9 mouse cellular contexts compared by ENCODE assay signal in the genomic region with DNA sequence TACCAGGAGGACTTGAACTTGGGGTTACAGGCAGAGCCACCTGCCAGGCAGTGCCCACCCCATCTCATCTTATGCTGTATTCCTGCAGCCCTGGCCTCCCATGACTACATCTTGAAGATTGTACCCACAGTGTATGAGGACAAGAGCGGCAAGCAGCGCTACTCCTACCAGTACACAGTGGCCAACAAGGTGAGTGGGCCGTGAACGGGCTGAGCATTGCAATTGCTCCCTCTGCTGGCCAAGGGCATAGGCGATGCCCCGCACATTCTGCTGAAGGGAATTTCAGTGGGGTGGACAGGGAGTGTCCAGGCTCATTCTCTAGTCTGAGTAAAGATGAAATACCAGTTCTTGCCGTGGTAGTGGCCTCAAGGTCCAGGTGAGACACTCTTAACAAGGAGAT. TPM values are rescaled to one million over a fixed set of nuclear protein-coding genes. Genes with fewer than 3 reads are reported as not detected.
DNase-seq lines count a peak whose midpoint lies in the region; ATAC-seq and TF ChIP-seq lines count a peak whose summit lies in the region.
"Had no signal": no experiment of that assay in that cellular context is flagged by ENCODE, and none has a peak within 500 bp of the region (broad histone marks: within the 10 kb centered on the region; RNA-seq: fewer than 3 reads in every experiment).

No protein-coding gene starts in this region.

- H3K4me3 ChIP-seq in E14TG2a.4 (replicated peaks; ENCODE audit: low read length): no peak overlapping the region
- H3K4me3 ChIP-seq in embryonic facial prominence, embryonic 12.5 days: no peak overlapping the region
- no peak overlapping the region for H3K4me3 ChIP-seq in heart, embryonic 12.5 days
- no peak overlapping the region for H3K4me3 ChIP-seq in kidney, embryonic 16.5 days (ENCODE audit: low read length)
- H3K4me3 ChIP-seq in lung, embryonic 14.5 days (ENCODE audit: low read depth, low read length): no peak overlapping the region
- H3K4me3 ChIP-seq: limb, embryonic 15.5 days had no signal

- peak; percentile 59 to 74 for DNase-seq in adrenal gland, postnatal 4 days (ENCODE audit: low spot score in 2 of 2)
- DNase-seq in lung, embryonic 14.5 days: peak; percentile 89
- peak; percentile 73 for DNase-seq in ovary, postnatal 14 days (ENCODE audit: low spot score)
- peak; percentile 89 for DNase-seq in thymus, postnatal 4 days

- no peak overlapping the region for H3K9ac ChIP-seq in embryonic facial prominence, embryonic 12.5 days
- no peak overlapping the region for H3K9ac ChIP-seq in heart, embryonic 12.5 days
- H3K9ac ChIP-seq in kidney, embryonic 16.5 days (replicated peaks; ENCODE audit: low read length): no peak overlapping the region
- H3K9ac ChIP-seq in lung, embryonic 14.5 days: no peak overlapping the region
- H3K9ac ChIP-seq: limb, embryonic 15.5 days had no signal

- WGBS in embryonic facial prominence, embryonic 12.5 days: 38% methylated on average over 7 of the region's 7 CpGs
- WGBS in heart, embryonic 12.5 days: 24% methylated on average over 7 of the region's 7 CpGs
- WGBS in kidney, embryonic 16.5 days: 16% methylated on average over 7 of the region's 7 CpGs
- 20% methylated on average over 7 of the region's 7 CpGs for WGBS in lung, embryonic 14.5 days

- peak; percentile 62; the same call in 1 of the 2 replicates for ATAC-seq in embryonic facial prominence, embryonic 12.5 days (ENCODE audit: insufficient number of reproducible peaks, insufficient read depth, low FRiP score, low TSS enrichment)
- ATAC-seq in heart, embryonic 12.5 days (ENCODE audit: insufficient number of reproducible peaks, low FRiP score): peak; percentile 68
- ATAC-seq in kidney, embryonic 16.5 days (ENCODE audit: low FRiP score, low TSS enrichment): peak; percentile 82
- peak; percentile 69 for ATAC-seq in lung, embryonic 14.5 days (ENCODE audit: insufficient read depth)

- H3K4me2 ChIP-seq in embryonic facial prominence, embryonic 12.5 days (replicated peaks): no peak overlapping the region
- no peak overlapping the region for H3K4me2 ChIP-seq in heart, embryonic 12.5 days
- no peak overlapping the region for H3K4me2 ChIP-seq in kidney, embryonic 16.5 days (replicated peaks; ENCODE audit: low read depth, low read length)
- H3K4me2 ChIP-seq in lung, embryonic 14.5 days: no peak overlapping the region
- H3K4me2 ChIP-seq: limb, embryonic 15.5 days had no signal

- peaks cover 3% of the 10 kb centered on the region; the same call in 1 of the 2 replicates for H3K4me1 ChIP-seq in E14TG2a.4 (replicated peaks; ENCODE audit: low read depth, low read length)
- no peaks in the 10 kb centered on the region for H3K4me1 ChIP-seq in embryonic facial prominence, embryonic 12.5 days
- 0 out of 2 replicates have a peak, but pooled peaks cover 4% of the 10 kb centered on the region for H3K4me1 ChIP-seq in heart, embryonic 12.5 days (replicated peaks)
- peaks cover 3% of the 10 kb centered on the region; the same call in 1 of the 2 replicates for H3K4me1 ChIP-seq in kidney, embryonic 16.5 days (ENCODE audit: insufficient read depth, low read length)
- H3K4me1 ChIP-seq in lung, embryonic 14.5 days (ENCODE audit: insufficient read depth): no peaks in the 10 kb centered on the region
- H3K4me1 ChIP-seq: limb, embryonic 15.5 days had no signal

- no peaks in the 10 kb centered on the region for H3K9me3 ChIP-seq in E14TG2a.4 (ENCODE audit: low read length)
- no peaks in the 10 kb centered on the region for H3K9me3 ChIP-seq in embryonic facial prominence, embryonic 12.5 days
- no peaks in the 10 kb centered on the region for H3K9me3 ChIP-seq in heart, embryonic 12.5 days (replicated peaks)
- no peaks in the 10 kb centered on the region for H3K9me3 ChIP-seq in kidney, embryonic 16.5 days (ENCODE audit: low read length)
- no peaks in the 10 kb centered on the region for H3K9me3 ChIP-seq in lung, embryonic 14.5 days (ENCODE audit: low read depth, low read length)
- H3K9me3 ChIP-seq: limb, embryonic 15.5 days had no signal

- TF ChIP-seq CTCF in E14TG2a.4 (conservative IDR thresholded peaks at IDR 0.05; ENCODE audit: low read length): peak; percentile 93
- peak; percentile 99 for TF ChIP-seq CTCF in lung, embryonic 14.5 days (IDR thresholded peaks at IDR 0.05; ENCODE audit: low read depth)

- H3K27ac ChIP-seq in embryonic facial prominence, embryonic 12.5 days: no peak overlapping the region
- no peak overlapping the region for H3K27ac ChIP-seq in heart, embryonic 12.5 days (ENCODE audit: poor library complexity, severe bottlenecking)
- H3K27ac ChIP-seq in kidney, embryonic 16.5 days (ENCODE audit: low read length): no peak overlapping the region
- no peak overlapping the region for H3K27ac ChIP-seq in lung, embryonic 14.5 days (ENCODE audit: low read depth)
- H3K27ac ChIP-seq: limb, embryonic 15.5 days had no signal

- H3K36me3 ChIP-seq in E14TG2a.4 (ENCODE audit: insufficient read depth, low read length): peaks cover 97% of the 10 kb centered on the region
- peaks cover 80% of the 10 kb centered on the region for H3K36me3 ChIP-seq in embryonic facial prominence, embryonic 12.5 days
- peaks cover 83% of the 10 kb centered on the region for H3K36me3 ChIP-seq in heart, embryonic 12.5 days
- peaks cover 61% of the 10 kb centered on the region for H3K36me3 ChIP-seq in kidney, embryonic 16.5 days (ENCODE audit: insufficient read depth, low read length)
- peaks cover 83% of the 10 kb centered on the region for H3K36me3 ChIP-seq in lung, embryonic 14.5 days (ENCODE audit: insufficient read depth)

- H3K27me3 ChIP-seq in E14TG2a.4 (ENCODE audit: insufficient read depth, low read length): no peaks in the 10 kb centered on the region
- no peaks in the 10 kb centered on the region for H3K27me3 ChIP-seq in embryonic facial prominence, embryonic 12.5 days
- H3K27me3 ChIP-seq in heart, embryonic 12.5 days (replicated peaks): no peaks in the 10 kb centered on the region
- H3K27me3 ChIP-seq in kidney, embryonic 16.5 days (ENCODE audit: insufficient read depth, low read length): no peaks in the 10 kb centered on the region
- H3K27me3 ChIP-seq in lung, embryonic 14.5 days (ENCODE audit: insufficient read depth, low read length): no peaks in the 10 kb centered on the region
- H3K27me3 ChIP-seq: limb, embryonic 15.5 days had no signal

RNA-seq across cellular contexts. Expression of a gene that starts 24.4 kb away (rescaled TPM):
- 100 to 1,000 TPM; 141 to 142 TPM for total RNA-seq in adrenal gland, postnatal 4 days (2021)
- 118 and 119 TPM in 2 replicates for polyA plus RNA-seq in embryonic facial prominence, embryonic 12.5 days (2016; fragmentation: Nextera tagmentation; extraction: Ambion mirVana)
- polyA plus RNA-seq in heart, embryonic 12.5 days (2016; fragmentation: Nextera tagmentation; extraction: Ambion mirVana): 176 and 193 TPM in 2 replicates
- polyA plus RNA-seq in kidney, embryonic 16.5 days (2015; fragmentation: Nextera tagmentation; extraction: Ambion mirVana): 251 and 271 TPM in 2 replicates
- polyA plus RNA-seq in lung, embryonic 14.5 days (2014; fragmentation: Nextera tagmentation; extraction: Ambion mirVana): 143 and 152 TPM in 2 replicates
